Comparison of ENCODE assay signal across 7 mouse cellular contexts in the genomic region with DNA sequence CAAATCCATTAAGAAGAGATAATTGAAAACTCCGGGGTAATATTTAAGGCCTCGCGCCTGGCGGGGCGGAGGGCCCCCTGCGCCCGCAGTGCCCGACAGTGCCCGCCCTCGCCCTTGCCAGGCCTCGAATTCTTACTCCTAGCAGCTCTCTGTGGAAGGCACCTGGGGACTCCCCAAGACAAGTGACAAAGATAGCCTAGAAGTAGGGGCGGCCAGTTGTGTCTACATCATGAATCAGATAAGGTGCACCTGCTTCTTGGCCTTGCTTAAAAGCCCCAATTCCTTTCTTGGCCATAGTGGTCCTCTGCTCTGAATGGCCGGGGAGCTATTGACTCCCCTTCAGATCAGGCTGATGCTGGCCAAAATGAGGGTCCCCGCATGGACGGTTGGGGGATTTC.
DNase-seq lines count a peak whose midpoint lies in the region; ATAC-seq lines count a peak whose summit lies in the region.

No protein-coding gene starts in this region.

- 18% methylated on average over 15 of the region's 15 CpGs for WGBS in liver, embryonic 11.5 days
- WGBS in forebrain, embryonic 13.5 days: 4% methylated on average over 15 of the region's 15 CpGs
- 22% methylated on average over 15 of the region's 15 CpGs for WGBS in limb, embryonic 11.5 days
- WGBS in stomach, embryonic 14.5 days: 22% methylated on average over 15 of the region's 15 CpGs

- no peaks in the 10 kb centered on the region for H3K4me1 ChIP-seq in liver, embryonic 11.5 days (replicated peaks; ENCODE audit: control insufficient read depth, insufficient read depth, low read length)
- H3K4me1 ChIP-seq in forebrain, embryonic 13.5 days: peaks cover 23% of the 10 kb centered on the region
- H3K4me1 ChIP-seq in limb, embryonic 11.5 days (ENCODE audit: control insufficient read depth, insufficient read depth, low read length): 0 out of 2 replicates have a peak, but pooled peaks cover 4% of the 10 kb centered on the region
- peaks cover 21% of the 10 kb centered on the region; the same call in 1 of the 2 replicates for H3K4me1 ChIP-seq in stomach, embryonic 14.5 days (ENCODE audit: control insufficient read depth, insufficient read depth, low read length)

- H3K36me3 ChIP-seq in liver, embryonic 11.5 days (ENCODE audit: control insufficient read depth, insufficient read depth, low read length): no peaks in the 10 kb centered on the region
- H3K36me3 ChIP-seq in forebrain, embryonic 13.5 days (ENCODE audit: poor library complexity, severe bottlenecking): no peaks in the 10 kb centered on the region
- H3K36me3 ChIP-seq in limb, embryonic 11.5 days (ENCODE audit: control insufficient read depth, insufficient read depth, low read length): no peaks in the 10 kb centered on the region
- H3K36me3 ChIP-seq in stomach, embryonic 14.5 days (ENCODE audit: control insufficient read depth, insufficient read depth, low read length): no peaks in the 10 kb centered on the region

- H3K9ac ChIP-seq in liver, embryonic 11.5 days (ENCODE audit: low read depth, low read length): no peak overlapping the region
- no peak overlapping the region for H3K9ac ChIP-seq in forebrain, embryonic 13.5 days
- no peak overlapping the region for H3K9ac ChIP-seq in limb, embryonic 11.5 days (ENCODE audit: low read length)
- H3K9ac ChIP-seq in stomach, embryonic 14.5 days (replicated peaks; ENCODE audit: low read depth, low read length): no peak overlapping the region

- no peaks in the 10 kb centered on the region for H3K9me3 ChIP-seq in liver, embryonic 11.5 days (ENCODE audit: control insufficient read depth, low read length)
- H3K9me3 ChIP-seq in forebrain, embryonic 13.5 days (replicated peaks): no peaks in the 10 kb centered on the region
- H3K9me3 ChIP-seq in limb, embryonic 11.5 days (ENCODE audit: control insufficient read depth, low read length): no peaks in the 10 kb centered on the region
- H3K9me3 ChIP-seq in stomach, embryonic 14.5 days (ENCODE audit: control insufficient read depth, low read depth, low read length): no peaks in the 10 kb centered on the region

- ATAC-seq in liver, embryonic 11.5 days (replicated peaks; ENCODE audit: low FRiP score): no peak
- no peak for ATAC-seq in forebrain, embryonic 13.5 days
- ATAC-seq in limb, embryonic 11.5 days (ENCODE audit: insufficient number of reproducible peaks, low FRiP score, low TSS enrichment, low read depth): no peak
- ATAC-seq in stomach, embryonic 14.5 days (ENCODE audit: insufficient number of reproducible peaks, insufficient read depth, low FRiP score, low read depth): no peak

- H3K4me2 ChIP-seq in liver, embryonic 11.5 days: peak overlapping the region; percentile 55
- H3K4me2 ChIP-seq in forebrain, embryonic 13.5 days: peak overlapping the region; percentile 59
- H3K4me2 ChIP-seq in limb, embryonic 11.5 days (ENCODE audit: low read depth, severe bottlenecking): peak overlapping the region; percentile 46; the same call in 1 of the 2 replicates
- peak overlapping the region; percentile 64 for H3K4me2 ChIP-seq in stomach, embryonic 14.5 days (replicated peaks; ENCODE audit: low read depth, low read length)

- H3K27me3 ChIP-seq in liver, embryonic 11.5 days (replicated peaks; ENCODE audit: control insufficient read depth, insufficient read depth, low read length): peaks cover 89% of the 10 kb centered on the region
- H3K27me3 ChIP-seq in forebrain, embryonic 13.5 days: peaks cover 100% of the 10 kb centered on the region
- peaks cover 50% of the 10 kb centered on the region for H3K27me3 ChIP-seq in limb, embryonic 11.5 days (ENCODE audit: control insufficient read depth, insufficient read depth, low read length)
- H3K27me3 ChIP-seq in stomach, embryonic 14.5 days (ENCODE audit: control insufficient read depth, insufficient read depth, low read length): peaks cover 12% of the 10 kb centered on the region; the same call in 1 of the 2 replicates

- H3K4me3 ChIP-seq in liver, embryonic 11.5 days (ENCODE audit: low read depth, low read length): no peak overlapping the region
- peak overlapping the region; percentile 32 for H3K4me3 ChIP-seq in forebrain, embryonic 13.5 days
- no peak overlapping the region; the same call in 1 of the 2 replicates for H3K4me3 ChIP-seq in limb, embryonic 11.5 days (ENCODE audit: low read depth, low read length)
- peak overlapping the region; percentile 22 for H3K4me3 ChIP-seq in stomach, embryonic 14.5 days (ENCODE audit: low read depth, low read length)

- no peak for DNase-seq in liver, embryonic 11.5 days (ENCODE audit: low spot score)
- DNase-seq in liver: no peak
- DNase-seq in limb, embryonic 11.5 days (ENCODE audit: low spot score): no peak
- DNase-seq in thymus, adult 18-20 months: no peak
- no peak for DNase-seq in embryo, embryonic 10 days (ENCODE audit: low spot score)

- no peak overlapping the region for H3K27ac ChIP-seq in liver, embryonic 11.5 days (ENCODE audit: low read depth, low read length)
- H3K27ac ChIP-seq in forebrain, embryonic 13.5 days: no peak overlapping the region
- H3K27ac ChIP-seq in limb, embryonic 11.5 days (replicated peaks; ENCODE audit: low read depth, low read length): no peak overlapping the region
- no peak overlapping the region for H3K27ac ChIP-seq in stomach, embryonic 14.5 days (ENCODE audit: low read length)

Comparison
In these comparisons a context has a peak if more than half of its experiments do, and no peak if none do; other contexts are left out.
1. H3K4me3 ChIP-seq: peak in forebrain, embryonic 13.5 days (single experiment) and stomach, embryonic 14.5 days (single experiment); none in liver, embryonic 11.5 days (single experiment) and limb, embryonic 11.5 days (single experiment).
2. Peak in every context shown above with its lines, with median percentiles within 50 percentile points of each other: H3K4me2 ChIP-seq.